Mouse (Mus musculus): ENCODE measurements around the gene Stk32c.

- TF ChIP-seq CTCF (IDR thresholded peaks at IDR 0.05; ENCODE audit: control insufficient read depth, insufficient read depth, insufficient replicate concordance, low read depth, low read length) (no peak), POLR2A (IDR thresholded peaks at IDR 0.05; ENCODE audit: control insufficient read depth, low read depth, low read length) (no peak)
Observed at GRCm38 (mm10) chr7:139095282-139095681, 117.8 kb downstream of the Stk32c start.
